Mouse (Mus musculus) activated CD4-positive, CD25-positive, alpha-beta regulatory T cell, adult 9 weeks (primary cell): ENCODE data around the gene Alx3. TPM values are rescaled to one million over a fixed set of nuclear protein-coding genes. Genes with fewer than 3 reads are reported as not detected.

Experiments
- polyA plus RNA-seq: library from polyadenylated mRNA; unstranded; fragments of 100-300 nt; shearing (Covaris generic); gene quantifications from one replicate; pipeline ENCODE4 v1.2.1, GENCODE M21; 2017

The Alx3 gene
- polyA plus RNA-seq, result not detected

DNA sequence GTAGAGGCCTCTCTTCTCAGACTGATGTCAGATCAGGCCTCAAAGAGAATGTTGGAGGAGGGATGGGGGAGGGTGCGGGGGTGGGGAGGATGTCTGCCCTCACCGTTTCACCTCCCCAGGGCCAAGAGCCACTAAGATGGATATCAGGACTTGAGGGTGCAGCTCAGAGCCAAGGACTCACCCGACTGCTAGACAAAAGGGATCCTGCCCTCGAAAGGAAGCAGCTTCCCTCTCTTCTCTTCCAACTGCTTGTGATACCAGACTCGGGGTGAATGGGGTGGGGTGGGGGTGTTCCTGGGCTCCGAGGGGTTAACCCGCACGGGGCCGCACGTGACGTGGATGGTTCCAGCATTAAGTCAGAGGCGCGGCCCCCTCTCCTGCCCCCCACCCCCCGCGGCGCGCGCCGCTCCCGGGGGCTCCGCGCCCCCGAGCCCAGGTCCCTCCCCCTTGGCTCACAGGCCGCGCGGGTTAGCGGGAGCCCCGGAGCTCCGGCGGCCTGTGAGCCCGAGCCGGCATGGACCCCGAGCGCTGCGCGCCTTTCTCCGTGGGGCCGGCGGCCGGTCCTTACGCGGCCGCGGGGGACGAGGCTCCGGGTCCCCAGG is at the start of gene Alx3:
Gene Alx3, plus strand, starts transcription at position 370 of the 602 bp plus-strand sequence.

DNA sequence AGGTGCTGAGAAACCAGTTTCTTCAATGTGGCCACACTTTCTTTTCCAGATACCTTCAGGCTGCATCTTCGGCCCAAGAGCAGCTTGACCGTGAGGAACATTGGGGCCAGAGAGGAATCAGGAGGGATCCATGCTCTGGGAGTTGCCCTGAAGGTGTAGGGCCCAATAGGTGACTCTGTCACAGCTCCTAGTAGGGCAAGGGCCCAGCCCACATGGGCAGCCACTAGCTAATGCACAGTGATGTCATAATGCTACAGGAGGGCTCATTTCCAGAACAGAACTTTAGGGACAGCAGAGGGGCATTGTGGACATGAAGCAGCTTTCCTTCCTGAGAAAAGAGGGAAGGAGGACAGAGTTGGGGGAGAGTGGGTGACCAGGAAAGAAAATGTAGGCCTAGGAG is 40.0 kb upstream of the Alx3 start, which contains the start of gene Ubl4b:
Gene Ubl4b, minus strand, starts transcription at position 232 of the 400 bp plus-strand sequence.

DNA sequence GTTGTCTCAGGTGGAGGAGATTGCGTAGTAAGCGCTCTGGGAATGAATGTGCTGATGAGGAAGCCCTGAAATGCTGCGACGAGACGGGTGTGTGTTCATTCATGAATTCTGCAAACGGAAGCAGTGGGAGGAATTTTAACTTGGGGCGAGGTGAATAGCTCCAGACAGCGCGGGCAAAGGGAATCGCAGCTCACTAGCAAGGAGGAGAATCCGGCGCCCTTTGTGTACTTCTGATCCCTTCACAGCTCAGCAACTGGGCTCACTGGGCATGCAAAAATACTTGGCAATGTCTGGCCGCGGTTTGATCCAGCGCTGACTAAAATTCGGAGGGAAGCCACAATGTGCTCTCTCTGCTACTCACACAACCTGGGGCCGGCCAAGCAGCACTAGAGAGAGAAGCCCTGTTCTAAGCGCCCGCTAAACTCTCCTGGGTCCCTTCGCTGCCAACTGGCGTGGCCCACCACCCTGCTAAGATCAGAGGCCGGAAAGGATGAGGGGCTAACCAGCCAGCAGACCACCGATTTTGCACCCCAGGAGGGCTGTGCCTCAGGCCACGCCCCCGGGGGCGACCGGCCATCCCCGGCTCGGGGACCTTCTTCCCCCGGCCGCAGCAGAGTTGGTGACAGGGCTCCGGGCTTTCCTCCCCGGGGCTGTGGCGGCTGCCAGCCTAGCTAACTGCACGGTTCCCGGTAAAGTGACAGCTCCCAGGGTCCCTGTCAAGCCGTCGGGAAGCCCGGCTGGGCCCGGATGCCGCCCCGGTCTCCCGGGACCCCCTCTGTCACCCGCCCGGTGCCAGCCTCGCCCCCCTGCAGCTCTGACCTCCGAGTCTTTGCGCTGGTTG is 36.1 kb downstream of the Alx3 start, which contains the start of gene Gm10961:
Gene Gm10961, plus strand, starts transcription at position 641 of the 841 bp plus-strand sequence.

DNA sequence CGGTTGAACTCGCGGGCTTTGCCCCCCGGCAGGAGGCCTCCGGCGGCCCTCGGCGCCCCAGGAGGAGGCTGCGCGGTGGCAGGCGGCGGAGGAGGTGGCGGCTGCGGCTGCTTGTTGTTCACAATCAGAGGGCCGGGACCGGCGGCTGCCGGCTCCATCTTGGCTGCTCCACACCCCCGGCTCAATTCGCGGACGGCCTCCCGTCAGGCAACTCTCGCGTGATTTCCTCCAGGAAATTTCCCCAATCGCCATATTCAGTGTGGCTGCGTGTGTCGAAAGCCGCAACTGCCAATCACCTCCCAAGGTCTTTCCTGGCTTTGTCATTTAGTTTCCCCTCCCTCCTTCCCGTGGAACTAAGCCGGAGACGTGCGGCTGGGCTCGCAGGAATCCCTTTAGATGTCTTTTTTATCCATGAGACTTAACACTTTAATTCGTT is 36.7 kb downstream of the Alx3 start, which contains the start of gene Strip1:
Gene Strip1, minus strand, starts transcription at position 172 of the 436 bp plus-strand sequence.

Other genes with a start within 250 kb of the Alx3 start
- not detected for gene Kcnc4, start 135.5 kb upstream of the Alx3 start, polyA plus RNA-seq
- gene Slc6a17, start 77.0 kb upstream of the Alx3 start, polyA plus RNA-seq, result not detected
- not detected for gene Ubl4b, start 40.0 kb upstream of the Alx3 start, polyA plus RNA-seq
- not detected for gene Gm10961, start 36.3 kb downstream of the Alx3 start, polyA plus RNA-seq
- gene Strip1, start 36.7 kb downstream of the Alx3 start, polyA plus RNA-seq, result 47.9 TPM
- 10.7 TPM for gene Ahcyl1, start 101.5 kb downstream of the Alx3 start, polyA plus RNA-seq
- gene Csf1, start 165.4 kb downstream of the Alx3 start, polyA plus RNA-seq, result 22.6 TPM